Mouse (Mus musculus): ENCODE measurements around the gene Arrb1. TPM values are rescaled to one million over a fixed set of nuclear protein-coding genes. Genes with fewer than 3 reads are reported as not detected.

Arrb1 gene
- polyA plus RNA-seq, 1 experiment = 10.3 TPM

DNA sequence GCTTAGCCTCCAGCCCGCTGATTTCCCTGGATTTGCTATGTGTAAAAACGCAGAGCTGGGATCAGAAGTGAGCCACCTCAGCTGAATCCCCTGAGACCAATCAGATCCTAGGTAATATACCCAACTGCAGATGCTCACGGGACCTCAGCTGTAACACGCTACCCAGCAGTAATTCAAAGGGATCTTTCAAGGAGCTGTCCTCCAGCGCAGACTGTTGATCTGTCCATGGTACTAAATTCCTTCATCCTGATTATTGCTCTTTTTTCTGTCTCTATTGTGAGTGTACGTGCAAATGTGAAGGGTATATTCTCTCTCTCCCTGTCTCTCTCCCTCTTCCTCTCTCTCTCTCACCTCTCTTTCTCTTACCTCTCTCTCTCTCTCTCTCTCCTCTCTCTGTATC is 97.0 kb downstream of the Arrb1 start:
- peaks cover 18% of the 10 kb centered on the region for H3K27me3 ChIP-seq (ENCODE audit: control insufficient read depth, insufficient read depth, insufficient read length)
- H3K79me3 ChIP-seq (ENCODE audit: low read depth) = no peaks in the 10 kb centered on the region
- no peak overlapping the region for H3K4me3 ChIP-seq (ENCODE audit: insufficient read depth, poor library complexity, severe bottlenecking)
- no peaks in the 10 kb centered on the region for H3K36me3 ChIP-seq (ENCODE audit: control insufficient read depth, insufficient read depth)
- H3K79me2 ChIP-seq (ENCODE audit: control insufficient read depth, insufficient read depth) = no peaks in the 10 kb centered on the region
- no peak for TF ChIP-seq MYOG (IDR thresholded peaks at IDR 0.05; ENCODE audit: control insufficient read depth, extremely low read depth, insufficient read length)
- TF ChIP-seq MAX (IDR thresholded peaks at IDR 0.05) = no peak
- TF ChIP-seq MYOD1 (IDR thresholded peaks at IDR 0.05; ENCODE audit: control insufficient read depth, insufficient read length, low read depth) = no peak
- no peak for TF ChIP-seq CTCF (IDR thresholded peaks at IDR 0.05; ENCODE audit: control insufficient read depth, insufficient read depth, insufficient read length)
- no peak for TF ChIP-seq CEBPB (IDR thresholded peaks at IDR 0.05; ENCODE audit: low read depth)
- no peak overlapping the region for H3ac ChIP-seq (ENCODE audit: control insufficient read depth, insufficient read length, low read depth)

DNA sequence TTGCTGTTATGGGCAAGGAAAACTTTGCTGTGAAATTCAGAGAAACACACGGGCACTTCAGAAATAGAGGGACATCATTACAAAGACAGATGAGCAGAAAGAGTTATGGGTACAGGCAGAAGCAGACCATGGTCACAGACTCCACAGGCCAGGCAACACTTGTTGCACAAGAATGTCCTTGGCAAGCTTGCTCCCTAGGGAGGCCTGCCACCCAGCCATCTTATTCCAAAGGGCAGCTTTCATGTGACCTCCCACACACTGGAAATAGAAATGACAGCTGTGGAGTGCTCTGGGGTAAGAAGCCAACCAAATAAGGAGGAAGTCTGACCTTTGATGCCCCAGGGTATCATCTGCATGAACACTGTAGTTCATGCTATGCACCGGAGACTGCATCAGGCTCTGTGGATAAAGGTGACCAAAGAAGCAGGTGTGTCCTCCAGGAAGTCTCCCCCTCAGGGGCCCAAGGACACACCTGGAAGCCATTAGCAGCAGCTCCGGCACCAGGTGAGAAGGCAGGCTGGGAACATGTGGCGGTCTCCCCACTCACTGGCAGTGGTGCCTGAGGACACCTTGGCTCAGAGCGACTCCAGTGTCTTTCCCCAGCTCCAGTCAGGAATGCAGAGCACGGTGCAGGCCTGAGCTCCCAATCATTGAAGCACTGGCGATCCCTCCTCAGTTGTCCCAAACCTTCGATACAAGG is 98.8 kb downstream of the Arrb1 start:
- no peaks in the 10 kb centered on the region for H3K79me2 ChIP-seq (ENCODE audit: control insufficient read depth, insufficient read depth)
- no peak overlapping the region for H3K4me3 ChIP-seq (ENCODE audit: insufficient read depth, poor library complexity, severe bottlenecking)
- no peaks in the 10 kb centered on the region for H3K79me3 ChIP-seq (ENCODE audit: low read depth)
- TF ChIP-seq CEBPB (IDR thresholded peaks at IDR 0.05; ENCODE audit: low read depth) = no peak
- TF ChIP-seq MYOG (IDR thresholded peaks at IDR 0.05; ENCODE audit: control insufficient read depth, extremely low read depth, insufficient read length) = no peak
- no peak for TF ChIP-seq MAX (IDR thresholded peaks at IDR 0.05)
- no peak for TF ChIP-seq USF1 (IDR thresholded peaks at IDR 0.05; ENCODE audit: low read depth)
- no peak for TF ChIP-seq MYOD1 (IDR thresholded peaks at IDR 0.05; ENCODE audit: control insufficient read depth, insufficient read length, low read depth)
- no peak for TF ChIP-seq FOSL1 (IDR thresholded peaks at IDR 0.05; ENCODE audit: insufficient read depth, low read length, poor library complexity, severe bottlenecking)
- H3K36me3 ChIP-seq (ENCODE audit: control insufficient read depth, insufficient read depth) = no peaks in the 10 kb centered on the region
- H3ac ChIP-seq (ENCODE audit: control insufficient read depth, insufficient read length, low read depth) = no peak overlapping the region
- peaks cover 7% of the 10 kb centered on the region for H3K27me3 ChIP-seq (ENCODE audit: control insufficient read depth, insufficient read depth, insufficient read length)

- Histone ChIP-seq H3K79me3 (ENCODE audit: low read depth) (no peaks in the 10 kb centered on the region), H3K4me3 (ENCODE audit: insufficient read depth, poor library complexity, severe bottlenecking) (no peak overlapping the region), H3ac (ENCODE audit: control insufficient read depth, insufficient read length, low read depth) (no peak overlapping the region), H3K79me2 (ENCODE audit: control insufficient read depth, insufficient read depth) (no peaks in the 10 kb centered on the region), H3K36me3 (ENCODE audit: control insufficient read depth, insufficient read depth) (no peaks in the 10 kb centered on the region), H3K27me3 (ENCODE audit: control insufficient read depth, insufficient read depth, insufficient read length) (peaks cover 8% of the 10 kb centered on the region)
- TF ChIP-seq FOSL1 (IDR thresholded peaks at IDR 0.05; ENCODE audit: insufficient read depth, low read length, poor library complexity, severe bottlenecking) (no peak), MYOG (IDR thresholded peaks at IDR 0.05; ENCODE audit: control insufficient read depth, extremely low read depth, insufficient read length) (no peak), CTCF (IDR thresholded peaks at IDR 0.05; ENCODE audit: control insufficient read depth, insufficient read depth, insufficient read length) (no peak), CEBPB (IDR thresholded peaks at IDR 0.05; ENCODE audit: low read depth) (no peak), MYOD1 (IDR thresholded peaks at IDR 0.05; ENCODE audit: control insufficient read depth, insufficient read length, low read depth) (no peak), USF1 (IDR thresholded peaks at IDR 0.05; ENCODE audit: low read depth) (no peak), MAX (IDR thresholded peaks at IDR 0.05) (no peak)
Measured at GRCm38 (mm10) chr7:99641245-99641644, 106.0 kb downstream of the Arrb1 start.

DNA sequence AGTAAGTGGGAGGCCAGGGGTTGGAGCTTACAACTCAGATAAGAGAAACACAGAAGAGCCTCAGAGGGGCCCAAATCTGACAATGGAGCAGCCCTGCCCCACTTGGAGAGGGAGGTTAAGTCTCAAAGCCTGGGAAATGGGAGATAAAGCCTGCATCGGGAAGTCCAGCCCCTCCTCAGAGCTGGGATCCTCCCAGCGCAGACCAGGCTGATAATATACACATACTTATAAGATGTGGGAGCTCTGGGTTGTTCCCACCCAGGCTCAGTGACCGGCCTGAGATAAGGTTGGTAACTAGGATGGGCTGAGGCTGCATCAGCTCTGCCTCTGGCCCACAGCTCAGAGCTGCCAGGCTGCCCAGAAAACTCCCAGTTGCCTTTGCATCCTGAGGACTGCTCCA is 106.8 kb downstream of the Arrb1 start:
- no peak overlapping the region for H3K4me3 ChIP-seq (ENCODE audit: insufficient read depth, poor library complexity, severe bottlenecking)
- TF ChIP-seq CTCF (IDR thresholded peaks at IDR 0.05; ENCODE audit: control insufficient read depth, insufficient read depth, insufficient read length) (no peak), MAX (IDR thresholded peaks at IDR 0.05) (no peak), USF1 (IDR thresholded peaks at IDR 0.05; ENCODE audit: low read depth) (no peak), CEBPB (IDR thresholded peaks at IDR 0.05; ENCODE audit: low read depth) (no peak), MYOG (IDR thresholded peaks at IDR 0.05; ENCODE audit: control insufficient read depth, extremely low read depth, insufficient read length) (no peak), MYOD1 (IDR thresholded peaks at IDR 0.05; ENCODE audit: control insufficient read depth, insufficient read length, low read depth) (no peak), FOSL1 (IDR thresholded peaks at IDR 0.05; ENCODE audit: insufficient read depth, low read length, poor library complexity, severe bottlenecking) (no peak)
- H3ac ChIP-seq (ENCODE audit: control insufficient read depth, insufficient read length, low read depth) = no peak overlapping the region
- H3K79me2 ChIP-seq (ENCODE audit: control insufficient read depth, insufficient read depth) = no peaks in the 10 kb centered on the region
- no peaks in the 10 kb centered on the region for H3K36me3 ChIP-seq (ENCODE audit: control insufficient read depth, insufficient read depth)
- no peaks in the 10 kb centered on the region for H3K79me3 ChIP-seq (ENCODE audit: low read depth)
- peaks cover 8% of the 10 kb centered on the region for H3K27me3 ChIP-seq (ENCODE audit: control insufficient read depth, insufficient read depth, insufficient read length)

DNA sequence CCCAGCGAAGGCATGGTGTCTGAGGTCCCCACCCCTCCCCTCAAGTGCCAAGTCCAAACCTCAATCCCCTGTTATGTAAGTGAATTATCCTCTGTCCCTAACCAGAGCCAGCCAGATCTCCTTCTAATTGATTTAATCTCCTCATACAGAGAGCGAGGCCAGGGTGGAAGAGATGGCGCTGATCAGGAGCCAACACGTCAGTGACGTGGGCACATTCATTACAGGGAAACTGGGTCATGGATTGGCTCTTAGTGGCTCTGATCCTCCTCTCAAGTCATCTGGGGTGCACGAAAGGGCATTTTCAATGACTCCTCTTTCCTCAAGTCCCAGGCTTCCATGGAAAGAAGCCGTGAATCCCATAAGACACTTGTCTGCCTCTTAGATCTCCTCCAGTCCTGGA is 109.4 kb downstream of the Arrb1 start:
- Histone ChIP-seq H3K79me3 (ENCODE audit: low read depth) (no peaks in the 10 kb centered on the region), H3K4me3 (ENCODE audit: insufficient read depth, poor library complexity, severe bottlenecking) (no peak overlapping the region), H3ac (ENCODE audit: control insufficient read depth, insufficient read length, low read depth) (no peak overlapping the region), H3K36me3 (ENCODE audit: control insufficient read depth, insufficient read depth) (no peaks in the 10 kb centered on the region), H3K27me3 (ENCODE audit: control insufficient read depth, insufficient read depth, insufficient read length) (peaks cover 8% of the 10 kb centered on the region), H3K79me2 (ENCODE audit: control insufficient read depth, insufficient read depth) (no peaks in the 10 kb centered on the region)
- TF ChIP-seq FOSL1 (IDR thresholded peaks at IDR 0.05; ENCODE audit: insufficient read depth, low read length, poor library complexity, severe bottlenecking) (no peak), MAX (IDR thresholded peaks at IDR 0.05) (no peak), USF1 (IDR thresholded peaks at IDR 0.05; ENCODE audit: low read depth) (no peak), CEBPB (IDR thresholded peaks at IDR 0.05; ENCODE audit: low read depth) (no peak), MYOG (IDR thresholded peaks at IDR 0.05; ENCODE audit: control insufficient read depth, extremely low read depth, insufficient read length) (no peak), CTCF (IDR thresholded peaks at IDR 0.05; ENCODE audit: control insufficient read depth, insufficient read depth, insufficient read length) (no peak), MYOD1 (IDR thresholded peaks at IDR 0.05; ENCODE audit: control insufficient read depth, insufficient read length, low read depth) (no peak)

GRCm38 (mm10) chr7:99648623-99649022 is 113.4 kb downstream of the Arrb1 start:
- peaks cover 3% of the 10 kb centered on the region for H3K27me3 ChIP-seq (ENCODE audit: control insufficient read depth, insufficient read depth, insufficient read length)
- TF ChIP-seq MYOG (IDR thresholded peaks at IDR 0.05; ENCODE audit: control insufficient read depth, extremely low read depth, insufficient read length) (no peak), MYOD1 (IDR thresholded peaks at IDR 0.05; ENCODE audit: control insufficient read depth, insufficient read length, low read depth) (no peak), CTCF (IDR thresholded peaks at IDR 0.05; ENCODE audit: control insufficient read depth, insufficient read depth, insufficient read length) (no peak), USF1 (IDR thresholded peaks at IDR 0.05; ENCODE audit: low read depth) (no peak), CEBPB (IDR thresholded peaks at IDR 0.05; ENCODE audit: low read depth) (no peak), MAX (IDR thresholded peaks at IDR 0.05) (no peak)
- no peaks in the 10 kb centered on the region for H3K79me2 ChIP-seq (ENCODE audit: control insufficient read depth, insufficient read depth)
- H3K4me3 ChIP-seq (ENCODE audit: insufficient read depth, poor library complexity, severe bottlenecking) = no peak overlapping the region
- H3ac ChIP-seq (ENCODE audit: control insufficient read depth, insufficient read length, low read depth) = no peak overlapping the region
- H3K79me3 ChIP-seq (ENCODE audit: low read depth) = no peaks in the 10 kb centered on the region
- no peaks in the 10 kb centered on the region for H3K36me3 ChIP-seq (ENCODE audit: control insufficient read depth, insufficient read depth)

Data from C2C12 (cell line).